9 mouse cellular contexts compared by ENCODE assay signal in genomic region chr8:124368213-124368612, GRCm38 (mm10).
A peak's percentile ranks its signal among the peaks of the same experiment; 100 is the strongest.
DNase-seq lines count a peak whose midpoint lies in the region; ATAC-seq and TF ChIP-seq lines count a peak whose summit lies in the region.
"Had no signal": no experiment of that assay in that cellular context is flagged by ENCODE, and none has a peak within 500 bp of the region (broad histone marks: within the 10 kb centered on the region; RNA-seq: fewer than 3 reads in every experiment).

No protein-coding gene starts in this region.

- no peak overlapping the region for H3K27ac ChIP-seq in left cerebral cortex, adult 2 months
- 0 out of 2 replicates have a peak overlapping the region, but pooled peaks have one; percentile 8 for H3K27ac ChIP-seq in heart, embryonic 13.5 days (replicated peaks)
- H3K27ac ChIP-seq in neural tube, embryonic 11.5 days (ENCODE audit: low read depth, low read length), result no peak overlapping the region

- H3K4me3 ChIP-seq in left cerebral cortex, adult 2 months, result no peak overlapping the region
- no peak overlapping the region for H3K4me3 ChIP-seq in heart, embryonic 13.5 days
- H3K4me3 ChIP-seq in neural tube, embryonic 11.5 days (ENCODE audit: low read depth, low read length), result no peak overlapping the region
- H3K4me3 ChIP-seq: megakaryocyte, embryonic 14.5 days had no signal

- no peaks in the 10 kb centered on the region for H3K27me3 ChIP-seq in Patski
- no peaks in the 10 kb centered on the region for H3K27me3 ChIP-seq in heart, embryonic 13.5 days (replicated peaks)
- H3K27me3 ChIP-seq in neural tube, embryonic 11.5 days (ENCODE audit: control insufficient read depth, insufficient read depth, low read length), result no peaks in the 10 kb centered on the region

- CTCF ChIA-PET in Patski (lab: Charles Lee), result interaction anchor here (0.8 to 1.7 kb wide), 6 partner anchors 9 to 444 kb away, joined by 3 to 5 read pairs (median 3); no protein-coding TSS in a partner anchor

- H3K9ac ChIP-seq in heart, embryonic 13.5 days, result no peak overlapping the region
- no peak overlapping the region for H3K9ac ChIP-seq in neural tube, embryonic 11.5 days (ENCODE audit: low read length)

- intact Hi-C loops in left cerebral cortex, adult 2 months (cut with DNase I), result no loop called here
- intact Hi-C loops in left cerebral cortex, postnatal 4 days (cut with DNase I), result no loop called here

- no peaks in the 10 kb centered on the region for H3K4me1 ChIP-seq in heart, embryonic 13.5 days
- no peaks in the 10 kb centered on the region for H3K4me1 ChIP-seq in neural tube, embryonic 11.5 days (ENCODE audit: control insufficient read depth, insufficient read depth, low read length)

- POLR2A ChIA-PET in Patski (lab: Charles Lee), result no interaction called here

- H3K4me2 ChIP-seq in heart, embryonic 13.5 days, result no peak overlapping the region
- no peak overlapping the region for H3K4me2 ChIP-seq in neural tube, embryonic 11.5 days (ENCODE audit: low read depth)

- ATAC-seq in Patski, result peak; percentile 26
- ATAC-seq in heart, embryonic 13.5 days (ENCODE audit: extremely low read depth, insufficient number of reproducible peaks, low FRiP score, low TSS enrichment), result no peak
- ATAC-seq in neural tube, embryonic 11.5 days (ENCODE audit: insufficient read depth, low FRiP score, low TSS enrichment), result no peak

- WGBS in heart, embryonic 13.5 days, result 20% methylated on average over 8 of the region's 8 CpGs
- WGBS in neural tube, embryonic 11.5 days, result 21% methylated on average over 8 of the region's 8 CpGs

- in situ Hi-C loops in Patski (cut with MboI; ENCODE audit: low pct_unique_long_range_greater_than_20kb), result loop anchor here (25.0 kb wide), 1 partner anchor 556 kb away; the partner anchor contains the start of gene Rab4a

- no peaks in the 10 kb centered on the region for H3K9me3 ChIP-seq in heart, embryonic 13.5 days
- H3K9me3 ChIP-seq in neural tube, embryonic 11.5 days (ENCODE audit: control insufficient read depth, low read length), result no peaks in the 10 kb centered on the region
- H3K9me3 ChIP-seq: megakaryocyte, embryonic 14.5 days had no signal

- no peaks in the 10 kb centered on the region for H3K36me3 ChIP-seq in heart, embryonic 13.5 days
- no peaks in the 10 kb centered on the region for H3K36me3 ChIP-seq in neural tube, embryonic 11.5 days (ENCODE audit: control insufficient read depth, insufficient read depth, low read length)

- peak; percentile 67 to 73 for DNase-seq in left cerebral cortex, adult 2 months (ENCODE audit: extremely low spot score in 1 of 2, low spot score in 2 of 2)
- DNase-seq in left cerebral cortex, adult 8-10 months (ENCODE audit: low spot score in 2 of 2), result no peak
- no peak for DNase-seq in Patski (ENCODE audit: low read depth, low spot score)
- peak; percentile 79 to 89 for DNase-seq in cerebellum, postnatal 25 days
- DNase-seq in left cerebral cortex, postnatal 4 days, result peak; percentile 78
- peak; percentile 75 for DNase-seq in neural tube, embryonic 11.5 days (ENCODE audit: low spot score)
- peak; percentile 33 to 42 for DNase-seq in thymus, adult 18-20 months

- TF ChIP-seq CTCF in left cerebral cortex, adult 2 months (IDR thresholded peaks at IDR 0.05), result peak; percentile 81
- no peak for TF ChIP-seq CTCF in Patski (IDR thresholded peaks at IDR 0.05)

Comparison
In these comparisons a context has a peak if more than half of its experiments do, and no peak if none do; other contexts are left out.
1. DNase-seq: peak in left cerebral cortex, adult 2 months (2 of 2), cerebellum, postnatal 25 days (2 of 2), left cerebral cortex, postnatal 4 days (single experiment), neural tube, embryonic 11.5 days (single experiment) and thymus, adult 18-20 months (2 of 2); none in left cerebral cortex, adult 8-10 months (0 of 2) and Patski (single experiment).